Mouse (Mus musculus) intestine, embryonic 16.5 days (tissue): ENCODE results near the gene Supt6. TPM values are rescaled to one million over a fixed set of nuclear protein-coding genes. Genes with fewer than 3 reads are reported as not detected.
A peak's percentile ranks its signal among the peaks of the same experiment; 100 is the strongest.
"Not testable (repeated sequence)": the region's sequence is repeated elsewhere in the genome, so short reads cannot be mapped to it uniquely, and the experiment has no call there.

ENCODE experiments used
- ATAC-seq: fragments of 200-750 bp; cut with Nextera tagmentation; 2 replicates; pipeline ENCODE4 v1.8.0; 2017; ENCODE audit warnings: moderate TSS enrichment, moderate library complexity
- H3K27ac ChIP-seq: fragments of 300-500 bp; sonication (generic); 2 replicates; pipeline ENCODE4 v1.5.1; 2014; ENCODE audit warnings: mild to moderate bottlenecking, low read length
- H3K27me3 ChIP-seq: fragments of 300-500 bp; sonication (generic); replicated peaks from 2 replicates; pipeline ENCODE4 v1.6.1; 2014; ENCODE audit warnings: low read length, control low read depth, mixed read lengths; ENCODE audit not compliant: control insufficient read depth, insufficient read depth
- H3K36me3 ChIP-seq: fragments of 300-500 bp; sonication (generic); 2 replicates; pipeline ENCODE4 v1.6.1; 2014; ENCODE audit warnings: low read length, control low read depth; ENCODE audit not compliant: control insufficient read depth, insufficient read depth
- H3K4me1 ChIP-seq: fragments of 300-500 bp; sonication (generic); 2 replicates; pipeline ENCODE4 v1.6.1; 2014; ENCODE audit warnings: low read length, control low read depth, mixed read lengths; ENCODE audit not compliant: control insufficient read depth, insufficient read depth
- H3K4me2 ChIP-seq: fragments of 300-500 bp; sonication (generic); 2 replicates; pipeline ENCODE4 v1.6.1; 2014; ENCODE audit warnings: low read depth, low read length, control low read depth
- H3K4me3 ChIP-seq: fragments of 300-500 bp; sonication (generic); 2 replicates; pipeline ENCODE4 v1.5.1; 2014; ENCODE audit warnings: mild to moderate bottlenecking, low read length
- H3K9ac ChIP-seq: fragments of 300-500 bp; sonication (generic); 2 replicates; pipeline ENCODE4 v1.6.1; 2014; ENCODE audit warnings: low read depth, low read length
- H3K9me3 ChIP-seq: fragments of 300-500 bp; sonication (generic); 2 replicates; pipeline ENCODE4 v1.6.1; 2016; ENCODE audit warnings: low read length, control low read depth; ENCODE audit not compliant: control insufficient read depth
- WGBS: fragments of 180-500 bp; shearing (Covaris S2); extraction: QIAGEN DNeasy Blood & Tissue Kit; methylation state at CpG from one replicate; pipeline ENCODE4 v1.1.7; 2014; 5-methylcytosine and 5-hydroxymethylcytosine counted together
- polyA plus RNA-seq: library from polyadenylated mRNA; unstranded; fragments of >200 nt; fragmentation: Nextera tagmentation; extraction: Ambion mirVana; gene quantifications from 2 replicates; pipeline ENCODE4 v1.2.1, GENCODE M21; 2015

Gene Supt6
- polyA plus RNA-seq, 1 experiment from 2014 or later, result 19.6 TPM

- WGBS, result 1% methylated on average over 41 of the region's 42 CpGs
- H3K9me3 ChIP-seq, result no peaks in the 10 kb centered on the region
- H3K4me2 ChIP-seq, result peak overlapping the region; percentile 78
- H3K4me1 ChIP-seq, result peaks cover 14% of the 10 kb centered on the region
- 0 out of 2 replicates have a peak, but pooled peaks cover 7% of the 10 kb centered on the region for H3K36me3 ChIP-seq
- peak overlapping the region; percentile 73 for H3K4me3 ChIP-seq
- H3K27me3 ChIP-seq, result no peaks in the 10 kb centered on the region
- H3K27ac ChIP-seq, result peak overlapping the region; percentile 97
- peak overlapping the region; percentile 87 for H3K9ac ChIP-seq
- ATAC-seq, result peak; percentile 76
Observed at GRCm38 (mm10) chr11:78189234-78190040, 56.4 kb downstream of the Supt6 start.

- Histone ChIP-seq H3K9ac (peak within 1 kb of the TSS; percentile 87), H3K4me1 (peaks cover 10% of the 10 kb centered on the region), H3K9me3 (no peaks in the 10 kb centered on the region), H3K4me3 (peak within 1 kb of the TSS; percentile 73), H3K27me3 (no peaks in the 10 kb centered on the region), H3K4me2 (peak within 1 kb of the TSS; percentile 78), H3K36me3 (0 out of 2 replicates have a peak, but pooled peaks cover 7% of the 10 kb centered on the region), H3K27ac (peak within 1 kb of the TSS; percentile 97)
- under 1% methylated on average over 74 of the region's 80 CpGs for WGBS
- ATAC-seq, result peak; percentile 78
Observed at GRCm38 (mm10) chr11:78188331-78189233, 57.2 kb downstream of the Supt6 start, which contains the start of gene Rab34. Gene Rab34 (plus strand): TSS chr11:78188430.

- not testable (repeated sequence) for H3K9ac ChIP-seq, ATAC-seq, H3K36me3 ChIP-seq, H3K4me2 ChIP-seq, H3K9me3 ChIP-seq, H3K27ac ChIP-seq, H3K27me3 ChIP-seq, H3K4me3 ChIP-seq
- peaks cover 28% of the 10 kb centered on the region for H3K4me1 ChIP-seq
- WGBS, result 90% methylated on average over 6 of the region's 6 CpGs
Observed at GRCm38 (mm10) chr11:78184702-78185101, 61.1 kb downstream of the Supt6 start.

- H3K27ac ChIP-seq, result no peak overlapping the region
- no peak overlapping the region for H3K9ac ChIP-seq
- peaks cover 3% of the 10 kb centered on the region for H3K36me3 ChIP-seq
- ATAC-seq, result no peak
- WGBS, result 52% methylated on average over 10 of the region's 10 CpGs
- H3K27me3 ChIP-seq, result no peaks in the 10 kb centered on the region
- H3K4me2 ChIP-seq, result peak overlapping the region; percentile 35
- H3K4me1 ChIP-seq, result peaks cover 32% of the 10 kb centered on the region
- no peaks in the 10 kb centered on the region for H3K9me3 ChIP-seq
- H3K4me3 ChIP-seq, result peak overlapping the region; percentile 94
Observed at GRCm38 (mm10) chr11:78183884-78184514, 61.8 kb downstream of the Supt6 start.

- peak within 1 kb of the TSS; percentile 94 for H3K27ac ChIP-seq
- no peaks in the 10 kb centered on the region for H3K9me3 ChIP-seq
- peak within 1 kb of the TSS; percentile 97 for H3K9ac ChIP-seq
- peak; percentile 81 for ATAC-seq
- no peaks in the 10 kb centered on the region for H3K27me3 ChIP-seq
- under 1% methylated on average over 38 of the region's 38 CpGs for WGBS
- peaks cover 33% of the 10 kb centered on the region for H3K4me1 ChIP-seq
- H3K4me3 ChIP-seq, result peak within 1 kb of the TSS; percentile 94
- H3K4me2 ChIP-seq, result peak within 1 kb of the TSS; percentile 68
- H3K36me3 ChIP-seq, result peaks cover 3% of the 10 kb centered on the region
Observed at GRCm38 (mm10) chr11:78182961-78183844, 62.6 kb downstream of the Supt6 start, which contains the start of gene Rpl23a. Gene Rpl23a (minus strand): TSS chr11:78183584.

GRCm38 (mm10) chr11:78182450-78182849 lies 63.3 kb downstream of the Supt6 start:
- ATAC-seq, result no peak
- WGBS, result 2% methylated on average over 7 of the region's 7 CpGs
- Histone ChIP-seq H3K4me3 (peak overlapping the region; percentile 94), H3K4me1 (peaks cover 36% of the 10 kb centered on the region), H3K9me3 (no peaks in the 10 kb centered on the region), H3K27ac (peak overlapping the region; percentile 94), H3K27me3 (no peaks in the 10 kb centered on the region), H3K4me2 (peak overlapping the region; percentile 68), H3K36me3 (peaks cover 3% of the 10 kb centered on the region), H3K9ac (peak overlapping the region; percentile 97)

- Histone ChIP-seq H3K4me1 (peaks cover 41% of the 10 kb centered on the region), H3K9ac (peak overlapping the region; percentile 97), H3K9me3 (no peaks in the 10 kb centered on the region), H3K4me3 (peak overlapping the region; percentile 94), H3K27ac (0 out of 2 replicates have a peak overlapping the region, but pooled peaks have one; percentile 13), H3K36me3 (peaks cover 3% of the 10 kb centered on the region), H3K27me3 (no peaks in the 10 kb centered on the region), H3K4me2 (peak overlapping the region; percentile 68)
- 35% methylated on average over 2 of the region's 2 CpGs for WGBS
- ATAC-seq, result no peak
Observed at GRCm38 (mm10) chr11:78181830-78182357, 63.9 kb downstream of the Supt6 start.

GRCm38 (mm10) chr11:78180081-78180761 lies 65.6 kb downstream of the Supt6 start:
- H3K9ac ChIP-seq, result peak overlapping the region; percentile 43; the same call in 1 of the 2 replicates
- H3K27ac ChIP-seq, result peak overlapping the region; percentile 99
- 59% methylated on average over 6 of the region's 6 CpGs for WGBS

More at GRCm38 (mm10) chr11:78180081-78180761, 65.6 kb downstream of the Supt6 start:
- Histone ChIP-seq H3K4me3 (peak overlapping the region; percentile 73), H3K27me3 (no peaks in the 10 kb centered on the region), H3K4me2 (peak overlapping the region; percentile 94), H3K4me1 (peaks cover 46% of the 10 kb centered on the region), H3K9me3 (no peaks in the 10 kb centered on the region), H3K36me3 (peaks cover 3% of the 10 kb centered on the region)
- ATAC-seq, result no peak
